Mouse (Mus musculus) B cell, adult (primary cell): ENCODE measurements around the gene Ncbp2. TPM values are rescaled to one million over a fixed set of nuclear protein-coding genes. Genes with fewer than 3 reads are reported as not detected.

Source experiments
- total RNA-seq: library from RNA; stranded (reverse); gene quantifications from 4 replicates; pipeline ENCODE4 v1.2.4, GENCODE M21; 2023; ENCODE audit not compliant: inconsistent age

The Ncbp2 gene
- total RNA-seq, result 19.9 to 26.7 TPM (median 23.3 TPM) in 4 replicates

DNA sequence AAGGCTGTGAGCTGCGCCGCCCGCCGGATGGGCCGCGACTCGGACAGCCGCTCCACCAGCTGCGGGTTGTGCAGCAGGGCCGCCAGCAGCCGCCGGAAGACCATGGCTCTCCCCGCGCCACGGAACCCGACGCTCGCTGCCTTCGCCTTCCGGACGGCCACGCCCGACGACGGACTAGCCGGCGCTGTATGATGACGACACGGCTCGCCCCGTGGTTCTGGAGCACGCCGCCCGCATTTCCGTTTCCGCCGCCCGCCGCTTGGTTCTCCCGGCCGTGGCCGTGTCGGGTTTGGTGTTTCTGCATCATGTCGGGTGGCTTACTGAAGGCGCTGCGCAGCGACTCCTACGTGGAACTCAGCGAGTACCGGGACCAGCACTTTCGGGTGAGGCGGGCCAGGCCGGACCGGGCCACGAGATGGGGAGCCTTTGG, at the start of gene Ncbp2, which contains the start of gene 0610012G03Rik:
Gene Ncbp2 (plus strand): TSS at position 169 of the 430 bp plus-strand sequence.
Gene 0610012G03Rik (minus strand): TSS at position 150 of the 430 bp plus-strand sequence.

GRCm38 (mm10) chr16:31933751-31934549, 14.4 kb upstream of the Ncbp2 start, which contains the start of gene Pigz:
Gene Pigz, plus strand, starts transcription at chr16:31933851.

GRCm38 (mm10) chr16:32002509-32003477, 54.5 kb downstream of the Ncbp2 start, which contains the start of gene Senp5:
Gene Senp5, minus strand, starts transcription at chr16:32003287.

Other genes with a start within 250 kb of the Ncbp2 start
- gene Meltf, start 69.7 kb upstream of the Ncbp2 start, total RNA-seq, result 0.12 to 0.15 TPM in 2 of 4 replicates, not detected in the others
- gene Pigz, start 14.7 kb upstream of the Ncbp2 start, total RNA-seq, result not detected in 4 replicates
- gene 0610012G03Rik, start within 50 bp of the Ncbp2 start, total RNA-seq, result 15.9 to 18.1 TPM (median 17.3 TPM) in 4 replicates
- gene Senp5, start 54.8 kb downstream of the Ncbp2 start, total RNA-seq, result 28.7 to 33.9 TPM (median 29.8 TPM) in 4 replicates
- gene Pak2, start 130.8 kb downstream of the Ncbp2 start, total RNA-seq, result 75.2 to 82.6 TPM (median 81.7 TPM) in 4 replicates
- 22.4 to 32.2 TPM (median 28.8 TPM) in 4 replicates for gene Pigx, start 151.2 kb downstream of the Ncbp2 start, total RNA-seq
- gene Cep19, start 151.3 kb downstream of the Ncbp2 start, total RNA-seq, result 3.6 to 6.2 TPM (median 4.4 TPM) in 4 replicates
- gene Nrros, start 217.1 kb downstream of the Ncbp2 start, total RNA-seq, result 275 to 293 TPM (median 287 TPM) in 4 replicates
- not detected in 4 replicates for gene Bex6, start 231.3 kb downstream of the Ncbp2 start, total RNA-seq